Mouse (Mus musculus) ovary, postnatal 36 days (tissue): ENCODE data around the gene Efcab2.
A peak's percentile ranks its signal among the peaks of the same experiment; 100 is the strongest.

Experiments
- DNase-seq: peaks from one replicate; pipeline ENCODE4 v3.0.0; 2022; ENCODE audit warnings: low spot score, mixed read lengths

The Efcab2 gene

DNA sequence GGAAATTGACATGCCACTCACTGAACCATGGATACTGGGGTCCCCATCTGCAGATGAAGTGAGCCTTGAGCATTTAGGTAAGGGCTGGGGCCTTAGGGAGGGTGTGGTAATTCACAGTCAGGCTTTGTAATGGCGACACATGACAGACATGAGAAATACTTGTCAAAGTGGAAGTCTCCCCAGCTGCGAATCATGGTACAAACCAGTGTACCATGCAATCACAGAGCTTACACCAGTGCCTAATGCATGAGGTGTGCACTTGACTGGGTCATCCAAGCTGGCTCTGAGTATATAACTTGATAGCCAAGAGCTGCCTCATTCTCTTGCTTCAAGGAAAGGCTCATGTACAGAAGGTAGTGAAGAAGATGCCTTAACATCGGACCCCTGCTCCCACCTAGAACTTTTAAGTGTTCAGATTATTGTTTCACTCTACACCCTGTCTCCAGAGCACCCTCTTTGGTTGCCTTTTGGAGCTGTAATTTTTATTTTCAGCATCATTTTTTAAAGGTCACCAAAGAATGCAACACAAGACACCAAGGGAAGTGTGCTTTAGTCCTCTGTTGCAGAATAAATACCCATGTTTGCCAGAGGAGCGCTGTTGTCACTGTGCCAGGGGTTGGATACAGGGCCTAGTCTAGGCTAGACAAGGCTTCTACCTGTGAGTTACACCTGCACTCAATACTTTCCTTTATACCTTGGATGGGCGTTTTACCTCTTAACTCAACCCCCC, 79.4 kb downstream of the Efcab2 start:
- DNase-seq: no peak

- no peak for DNase-seq
Observed at GRCm38 (mm10) chr1:178485868-178486220, 80.0 kb downstream of the Efcab2 start.

DNA sequence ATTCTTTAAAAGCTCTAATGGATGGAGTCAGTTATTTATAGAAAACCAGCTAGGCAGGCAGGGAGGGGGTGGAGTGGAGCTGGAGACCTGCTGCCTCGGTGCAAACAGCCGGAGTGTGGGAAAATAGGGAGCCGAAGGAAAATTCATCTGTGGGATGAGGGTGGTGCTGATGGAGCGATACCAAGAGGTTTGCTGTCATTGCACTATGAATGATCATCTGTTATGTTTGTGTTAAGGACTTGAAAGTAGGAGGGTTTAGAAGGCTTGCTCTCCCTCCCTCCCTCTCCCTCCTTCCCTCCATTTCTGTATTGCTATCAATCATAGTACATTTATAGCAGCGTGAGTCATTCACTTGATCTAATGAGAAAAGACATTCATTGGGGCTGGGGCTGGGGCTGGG, 80.9 kb downstream of the Efcab2 start:
- DNase-seq: no peak

GRCm38 (mm10) chr1:178489127-178489526, 83.2 kb downstream of the Efcab2 start:
- DNase-seq: no peak

DNA sequence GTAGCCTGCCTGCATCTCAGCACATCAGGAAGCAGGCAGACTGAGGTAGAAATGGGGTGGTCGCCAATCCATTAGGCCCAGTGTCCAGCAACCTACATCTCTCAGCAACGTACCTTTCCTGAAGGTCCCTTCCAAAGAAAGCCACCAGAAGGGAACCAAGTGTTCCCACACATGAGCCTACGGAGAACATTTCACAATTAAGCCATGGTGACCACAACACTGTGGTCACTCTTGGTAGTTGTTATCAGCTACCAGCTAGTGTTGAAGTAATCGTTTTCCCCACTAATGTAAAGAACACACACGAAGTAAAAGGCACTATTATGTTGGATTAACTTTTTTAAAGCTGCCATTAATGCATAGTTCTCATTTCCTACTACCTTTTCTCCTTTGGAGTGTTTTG, 85.8 kb downstream of the Efcab2 start:
- DNase-seq: no peak

DNA sequence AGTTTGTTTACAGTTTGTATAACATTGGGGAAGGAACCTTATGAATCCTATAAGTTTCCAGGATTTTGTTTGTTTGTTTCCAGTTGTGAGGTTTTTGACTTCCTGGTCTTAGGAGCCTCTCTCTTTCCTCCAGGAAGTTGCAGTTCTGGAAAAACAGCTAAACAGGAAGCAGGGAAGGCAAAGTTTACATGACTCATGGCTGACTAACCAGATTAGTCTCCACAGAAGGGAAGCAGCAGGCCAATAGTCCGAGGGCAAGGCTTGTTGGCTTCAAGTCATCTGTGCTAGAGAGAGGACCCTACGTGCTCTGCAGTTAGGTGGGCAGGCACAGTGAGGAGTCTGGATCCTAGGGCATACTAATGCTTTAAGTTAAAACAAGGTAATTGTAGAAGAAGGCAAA, 86.6 kb downstream of the Efcab2 start:
- DNase-seq: no peak

DNA sequence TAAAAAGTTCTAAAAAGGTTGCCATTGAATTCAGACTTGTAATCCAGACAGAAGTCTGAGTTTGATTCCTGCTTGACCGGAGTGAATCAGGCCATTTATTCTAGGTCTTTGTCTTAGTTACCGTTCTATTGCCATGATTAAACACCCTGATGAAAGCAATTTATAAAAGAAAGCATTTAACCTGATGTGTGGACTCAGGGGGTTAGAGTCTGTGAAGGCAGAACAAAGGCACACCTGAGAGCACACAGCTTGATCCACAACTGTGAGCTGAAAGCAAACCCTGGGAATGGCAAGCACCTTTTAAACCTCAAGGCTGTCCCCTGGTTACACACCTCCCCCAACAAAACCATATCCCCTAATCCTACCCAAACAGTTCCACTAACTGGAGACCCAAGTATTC, 90.3 kb downstream of the Efcab2 start:
- no peak for DNase-seq

DNA sequence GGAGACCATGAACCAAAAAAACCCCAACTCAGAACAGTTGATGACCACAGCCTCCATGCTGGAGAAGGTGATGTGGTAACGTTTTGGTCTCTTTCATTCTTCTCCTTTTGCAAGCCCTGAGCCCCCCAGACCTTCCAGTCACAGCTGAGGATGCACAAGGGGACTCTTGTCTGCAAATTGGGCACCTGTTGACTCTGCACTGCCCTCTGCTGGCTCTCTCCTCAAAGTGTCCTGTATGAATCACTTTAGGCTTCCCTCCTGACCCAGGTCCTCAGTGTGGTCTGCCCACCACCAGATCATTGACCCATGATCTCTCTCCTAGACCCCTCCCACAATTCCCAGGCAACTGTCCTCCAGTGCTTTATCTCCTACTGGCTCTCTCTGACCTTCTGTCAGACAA, 91.0 kb downstream of the Efcab2 start:
- DNase-seq: peak; percentile 30

GRCm38 (mm10) chr1:178506938-178507337, 101.1 kb downstream of the Efcab2 start:
- no peak for DNase-seq

DNA sequence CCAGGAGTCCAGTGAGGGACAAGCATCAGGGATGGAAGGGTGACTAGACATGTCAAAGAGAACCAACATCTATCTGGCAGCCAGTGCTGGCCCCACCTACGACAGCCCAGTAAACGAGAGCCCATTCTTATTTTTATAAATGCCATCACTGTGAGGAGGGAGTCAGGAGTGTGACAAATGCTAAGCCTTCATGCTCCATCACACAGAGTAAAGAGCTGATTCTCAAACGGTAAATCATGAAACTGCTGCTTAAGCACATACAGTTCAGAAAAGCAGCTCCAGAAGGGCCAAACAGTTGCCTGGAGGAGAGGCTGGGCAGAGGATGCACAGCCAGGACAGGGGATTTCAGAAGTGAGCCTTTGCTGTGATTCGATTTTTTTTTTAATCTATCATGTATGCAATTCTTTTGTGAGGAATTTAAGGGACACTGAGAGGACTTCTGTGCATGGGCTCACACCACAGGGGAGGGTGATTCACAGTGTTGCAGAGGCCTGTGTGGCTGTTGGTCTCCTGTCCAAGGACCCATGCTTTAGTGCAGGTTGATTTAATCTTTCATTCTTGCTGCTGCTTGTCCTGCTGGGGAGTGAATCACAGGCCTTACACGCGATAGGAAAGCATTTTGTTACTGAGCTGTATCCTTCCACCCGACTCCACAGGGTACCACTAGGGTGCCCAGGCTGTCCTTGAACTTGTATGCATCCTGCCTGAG, 106.6 kb downstream of the Efcab2 start:
- no peak for DNase-seq

- no peak for DNase-seq
Observed at GRCm38 (mm10) chr1:178513954-178514353, 108.1 kb downstream of the Efcab2 start.

GRCm38 (mm10) chr1:178515839-178516238, 110.0 kb downstream of the Efcab2 start:
- no peak for DNase-seq

GRCm38 (mm10) chr1:178522389-178522788, 116.5 kb downstream of the Efcab2 start:
- no peak for DNase-seq

DNA sequence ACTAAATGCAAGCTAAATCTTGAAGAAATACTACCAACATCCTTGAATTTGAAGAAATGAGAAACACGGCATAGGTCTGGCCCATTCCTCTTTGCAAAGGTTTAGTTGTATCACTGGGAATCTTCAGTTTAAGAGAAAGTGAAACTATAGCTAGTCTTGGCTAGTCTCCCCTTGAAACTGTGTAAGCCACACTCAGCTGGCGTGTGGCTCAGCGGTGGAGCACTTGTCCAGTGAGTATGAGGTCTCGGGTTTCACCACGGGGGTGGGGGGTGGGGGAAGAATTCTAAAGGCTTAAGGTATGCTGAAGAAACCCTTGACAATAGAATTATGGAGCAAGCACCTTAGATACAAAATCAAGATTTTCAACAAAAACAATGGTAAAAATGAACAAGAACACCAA, 117.3 kb downstream of the Efcab2 start:
- no peak for DNase-seq

DNA sequence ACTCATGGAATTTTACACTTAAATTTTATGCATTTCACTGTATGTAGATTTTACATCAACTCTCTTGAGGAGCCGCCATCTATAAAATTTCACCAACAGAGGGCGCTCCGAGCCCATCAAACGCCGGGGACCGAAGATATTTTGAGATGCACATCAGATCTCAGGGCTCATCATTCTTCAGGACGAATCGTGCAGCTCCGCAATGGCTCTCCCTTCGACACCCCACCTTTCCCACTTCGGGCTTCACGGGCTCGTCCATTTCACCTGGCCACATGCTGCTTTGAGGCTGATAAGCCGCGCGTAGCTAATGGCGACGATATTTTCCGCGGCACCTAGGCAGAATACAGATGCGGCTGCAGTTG, 121.3 kb downstream of the Efcab2 start:
- peak; percentile 56 for DNase-seq

DNA sequence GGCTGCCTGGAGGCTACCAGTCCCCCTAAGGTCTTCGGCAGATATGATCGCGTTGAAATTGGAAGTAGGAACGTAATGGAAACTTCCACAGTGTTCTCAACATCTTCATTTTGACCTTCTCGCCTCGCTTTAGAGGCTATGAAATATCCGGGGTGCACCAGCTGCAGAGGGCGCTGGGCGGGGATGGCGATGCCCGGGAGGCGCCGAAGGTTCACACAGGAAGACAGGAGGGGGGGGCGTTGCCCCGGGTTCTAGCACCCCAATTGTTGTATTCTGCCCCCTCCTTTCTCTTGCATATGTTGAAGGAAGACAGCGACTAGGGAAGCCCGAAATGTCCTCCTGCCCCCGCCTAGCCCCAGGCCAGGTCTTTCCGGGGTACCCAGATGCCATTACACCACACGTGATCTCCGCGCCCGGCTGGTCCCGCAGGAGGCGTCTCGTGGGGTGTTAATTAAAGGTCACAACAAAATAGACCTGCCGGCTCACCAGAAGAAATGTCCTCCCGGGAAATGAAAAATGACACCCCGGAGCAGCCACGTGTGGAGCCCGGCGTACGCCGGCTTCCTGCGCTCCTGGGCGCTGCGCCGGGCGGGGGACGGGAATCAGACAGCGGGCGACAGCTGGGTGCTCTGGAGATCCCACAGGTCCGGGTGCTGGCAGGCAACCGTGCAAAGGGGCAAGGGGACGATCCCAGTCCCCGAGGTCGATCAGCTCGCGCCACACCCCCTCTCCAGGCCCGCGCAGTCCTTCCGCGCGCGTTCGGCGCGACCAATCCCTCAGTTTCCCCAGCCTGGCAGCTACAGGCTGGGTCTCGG, 121.9 kb downstream of the Efcab2 start:
- peak; percentile 38 for DNase-seq

- peak; percentile 62 for DNase-seq
Observed at GRCm38 (mm10) chr1:178528431-178529351, 122.8 kb downstream of the Efcab2 start, which contains the start of gene Kif26b. TSS of gene Kif26b (plus strand) at chr1:178529125.

DNA sequence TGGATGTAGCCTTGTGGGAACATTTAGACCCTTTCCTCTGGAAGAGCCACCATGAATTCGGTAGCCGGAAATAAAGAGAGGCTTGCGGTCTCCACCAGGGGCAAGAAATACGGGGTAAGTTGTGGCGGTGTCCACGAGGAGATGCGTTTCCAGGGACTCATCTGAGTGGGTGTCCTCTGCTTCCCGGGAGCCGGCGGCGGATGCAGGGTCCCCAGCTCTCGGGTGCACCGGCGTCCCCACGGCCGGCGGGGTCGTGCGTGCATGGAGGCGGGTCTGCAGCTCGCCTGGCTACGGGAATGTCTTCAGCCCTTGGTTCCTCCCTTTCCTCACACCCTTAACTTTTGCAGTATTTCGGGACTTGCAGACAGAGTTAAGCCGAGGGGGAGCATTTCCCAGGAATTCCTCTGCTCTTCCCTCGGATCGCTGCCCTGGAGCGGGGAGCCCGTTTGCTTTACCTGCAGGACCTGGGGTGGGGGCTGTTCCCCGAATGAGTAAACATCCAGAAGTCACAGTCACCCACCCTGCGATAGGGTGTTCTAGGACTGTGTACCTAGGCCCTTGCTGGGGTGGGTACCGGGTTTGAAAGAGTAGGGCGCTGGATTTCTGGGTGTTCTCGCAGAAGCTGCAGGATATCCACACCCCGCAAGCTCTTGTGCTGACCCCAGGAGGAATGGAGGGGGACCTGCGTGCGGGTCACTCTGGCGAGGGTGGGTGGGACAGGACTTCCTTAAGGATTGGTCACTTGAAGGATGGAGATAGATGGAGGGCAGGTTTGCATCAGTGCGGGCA, 123.8 kb downstream of the Efcab2 start:
- DNase-seq: peak; percentile 20

DNA sequence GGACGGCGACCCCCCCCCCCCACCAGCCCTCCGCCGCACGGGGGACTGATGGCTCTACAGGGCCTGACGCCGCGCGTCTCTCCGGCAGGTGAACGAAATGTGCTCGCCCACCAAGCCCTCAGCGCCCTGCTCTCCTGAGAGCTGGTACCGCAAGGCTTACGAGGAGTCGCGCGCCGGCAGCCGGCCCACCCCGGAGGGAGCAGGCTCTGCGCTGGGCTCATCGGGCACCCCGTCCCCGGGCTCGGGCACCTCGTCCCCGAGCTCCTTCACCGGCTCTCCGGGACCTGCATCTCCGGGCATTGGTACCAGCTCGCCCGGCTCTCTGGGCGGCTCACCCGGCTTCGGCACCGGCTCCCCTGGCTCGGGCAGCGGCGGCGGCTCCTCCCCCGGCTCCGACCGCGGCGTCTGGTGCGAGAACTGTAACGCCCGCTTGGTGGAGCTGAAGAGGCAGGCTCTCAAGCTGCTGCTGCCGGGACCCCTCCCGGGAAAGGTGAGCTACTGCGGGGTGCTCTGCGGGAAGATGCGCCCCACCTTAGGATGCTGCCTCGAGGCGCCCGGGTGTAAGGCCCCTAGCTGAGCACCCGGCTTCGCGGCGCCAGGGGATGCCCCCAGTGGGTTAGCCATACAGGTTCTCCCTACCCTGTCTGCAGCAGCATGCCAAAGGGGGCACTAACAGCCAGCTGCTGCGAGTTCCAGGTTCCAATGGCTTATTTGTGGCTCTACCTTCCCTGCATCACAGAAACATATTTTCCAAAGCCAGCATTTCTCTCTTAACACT, 124.6 kb downstream of the Efcab2 start:
- peak; percentile 87 for DNase-seq
